Mouse (Mus musculus) liver, adult 2 months (tissue): ENCODE measurements around the gene Timm8b. TPM values are rescaled to one million over a fixed set of nuclear protein-coding genes. Genes with fewer than 3 reads are reported as not detected.
A peak's percentile ranks its signal among the peaks of the same experiment; 100 is the strongest.

Experiments
- DNase-seq: peaks from one replicate; pipeline ENCODE4 v3.0.0-alpha.2; 2011; ENCODE audit warnings: low read depth, low spot score; ENCODE audit errors: extremely low read depth
- H3K27ac ChIP-seq: fragments of 200-500 bp; replicated peaks from 2 replicates; pipeline ENCODE4 v1.5.1; 2012; ENCODE audit warnings: low read depth, mild to moderate bottlenecking, control low read depth, inconsistent platforms, low read length; ENCODE audit not compliant: insufficient read depth
- H3K27me3 ChIP-seq: fragments of 200-500 bp; 2 replicates; pipeline ENCODE4 v1.6.1; 2012; ENCODE audit warnings: mild to moderate bottlenecking, moderate library complexity, low read length, inconsistent platforms; ENCODE audit not compliant: control insufficient read depth, insufficient read depth
- H3K36me3 ChIP-seq: fragments of 200-500 bp; 2 replicates; pipeline ENCODE4 v1.6.1; 2012; ENCODE audit warnings: low read length, inconsistent platforms; ENCODE audit not compliant: control insufficient read depth, insufficient read depth
- H3K4me1 ChIP-seq: fragments of 200-500 bp; 2 replicates; pipeline ENCODE4 v1.6.1; 2011; ENCODE audit warnings: low read length; ENCODE audit not compliant: control insufficient read depth, insufficient read depth
- H3K4me3 ChIP-seq: fragments of 200-500 bp; 2 replicates; pipeline ENCODE4 v1.5.1; 2011; ENCODE audit warnings: low read depth, mild to moderate bottlenecking, control low read depth, low read length, moderate library complexity; ENCODE audit not compliant: insufficient read depth
- H3K79me2 ChIP-seq: fragments of 200-500 bp; 2 replicates; pipeline ENCODE4 v1.6.1; 2012; ENCODE audit warnings: inconsistent platforms, mild to moderate bottlenecking, low read length, moderate library complexity; ENCODE audit not compliant: control insufficient read depth, insufficient read depth
- H3K9ac ChIP-seq: fragments of 200-500 bp; 2 replicates; pipeline ENCODE4 v1.6.1; 2012; ENCODE audit warnings: low read depth, mild to moderate bottlenecking, control low read depth, inconsistent platforms, low read length
- CTCF ChIP-seq: fragments of 200-500 bp; IDR thresholded peaks from 2 replicates; pipeline ENCODE4 v1.5.1; 2011; ENCODE audit warnings: low read depth, low read length, control low read depth
- POLR2A ChIP-seq: fragments of 200-500 bp; IDR thresholded peaks from 2 replicates; pipeline ENCODE4 v1.6.1; 2011; ENCODE audit warnings: low read length, control low read depth; ENCODE audit not compliant: insufficient read depth; ENCODE audit errors: extremely low read depth
- WGBS: fragments of 180-500 bp; shearing (Covaris S2); methylation state at CpG from one replicate; pipeline ENCODE4 v1.1.7; 2018; 5-methylcytosine and 5-hydroxymethylcytosine counted together
- polyA plus RNA-seq: library from polyadenylated mRNA; depleted of rRNA; stranded (reverse); fragments of >200 nt; gene quantifications from 2 replicates; pipeline ENCODE4 v1.2.3, GENCODE M21; 2012; rRNA removed
- total RNA-seq: library from RNA; depleted of rRNA; stranded (reverse); fragments of >200 nt; gene quantifications from 2 replicates; pipeline ENCODE4 v1.2.3, GENCODE M21; 2014; rRNA removed

Gene Timm8b
- total RNA-seq (179 and 215 TPM in 2 replicates), polyA plus RNA-seq (63.0 and 81.3 TPM in 2 replicates)

DNA sequence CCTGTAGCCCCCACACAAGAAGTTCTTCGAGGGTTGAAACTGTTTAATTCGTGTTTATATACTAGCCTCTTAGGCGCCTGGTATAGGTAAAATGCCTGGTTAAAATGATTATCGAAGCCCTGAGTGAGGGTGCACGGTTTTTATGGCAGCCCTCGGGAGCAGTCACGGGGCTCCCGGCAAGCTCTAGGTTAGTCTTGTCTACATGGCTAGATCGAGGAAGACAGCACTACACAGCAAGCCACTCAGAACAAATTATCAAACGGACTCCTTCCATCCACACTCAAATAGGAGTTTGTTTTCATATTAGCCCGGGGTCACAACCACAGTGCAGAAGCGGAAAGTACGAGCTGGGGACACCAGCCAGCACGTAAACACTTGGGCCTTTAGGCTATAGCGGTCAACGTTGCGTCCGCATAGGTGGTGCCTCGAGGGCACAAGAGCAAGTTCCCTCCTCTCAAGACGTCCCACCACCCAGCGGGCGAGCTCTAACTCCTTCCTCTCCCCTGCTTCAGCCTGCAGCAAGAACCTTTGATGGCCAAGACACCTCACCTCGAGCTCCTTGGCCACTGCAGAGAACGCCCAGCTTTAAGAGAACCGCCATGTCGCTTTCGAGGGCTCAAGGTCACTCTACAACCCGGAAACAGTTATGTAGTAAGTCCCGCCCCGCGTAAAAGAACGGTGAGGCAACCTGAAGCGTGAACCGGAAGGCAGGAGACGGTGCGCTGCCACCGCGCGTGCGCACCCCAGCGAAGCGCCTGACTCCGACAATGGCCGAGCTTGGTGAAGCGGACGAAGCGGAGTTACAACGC lies at the start of gene Timm8b, which contains the start of gene Sdhd:
Gene Timm8b, plus strand, starts transcription at position 722 of the 809 bp plus-strand sequence.
Gene Sdhd, minus strand, starts transcription at position 624 of the 809 bp plus-strand sequence.
- TF ChIP-seq CTCF (no peak), POLR2A (peak; percentile 87)
- peak within 1 kb of the TSS; percentile 92 for H3K9ac ChIP-seq
- DNase-seq = peak; percentile 93
- H3K4me1 ChIP-seq = peaks cover 6% of the 10 kb centered on the region
- H3K36me3 ChIP-seq = peaks cover 24% of the 10 kb centered on the region
- WGBS = under 1% methylated on average over 48 of the region's 48 CpGs
- peak within 1 kb of the TSS; percentile 78 for H3K4me3 ChIP-seq
- no peaks in the 10 kb centered on the region for H3K27me3 ChIP-seq
- peak within 1 kb of the TSS; percentile 81 for H3K27ac ChIP-seq
- peaks cover 8% of the 10 kb centered on the region; the same call in 1 of the 2 replicates for H3K79me2 ChIP-seq

DNA sequence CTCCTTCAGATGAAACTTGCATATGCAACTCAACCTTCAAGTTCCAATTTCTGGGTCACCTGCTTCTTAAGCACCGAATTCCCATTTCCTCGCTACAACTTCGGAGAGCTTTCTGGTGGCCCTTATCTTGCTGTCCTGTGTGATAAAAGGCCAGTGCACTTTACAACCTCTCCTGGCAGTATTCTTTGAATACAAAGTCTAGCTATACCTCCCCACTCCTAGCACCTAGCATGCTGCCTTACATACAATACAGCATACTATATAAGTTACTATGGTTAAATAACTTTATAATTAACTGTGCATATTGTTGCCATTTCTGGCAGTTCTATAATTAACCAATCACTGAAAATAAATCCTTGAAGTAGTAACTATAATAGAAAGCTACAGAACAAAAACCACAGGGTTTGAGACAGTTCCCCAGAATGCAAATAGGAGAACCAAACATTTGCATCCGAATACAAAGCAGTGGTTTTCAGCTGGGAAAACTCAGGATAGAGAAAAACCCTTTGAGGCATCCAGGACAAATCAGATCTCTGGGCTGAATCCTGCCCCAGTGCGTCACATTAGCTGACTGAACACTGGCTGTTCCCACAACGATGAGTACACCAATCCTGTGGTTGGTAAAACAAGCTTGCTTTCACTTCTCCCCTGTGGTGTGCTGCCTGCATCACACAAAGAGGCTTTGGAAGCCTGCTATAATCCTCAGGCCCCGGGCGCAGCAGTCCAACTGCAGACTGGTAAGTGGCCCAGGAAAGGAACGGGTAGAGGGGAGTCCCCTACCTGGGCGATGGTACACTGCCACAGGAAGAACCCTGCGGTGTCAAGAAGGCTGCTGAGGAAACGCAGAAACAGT lies 49.2 kb upstream of the Timm8b start, which contains the start of gene Il18:
Gene Il18, plus strand, starts transcription at position 587 of the 853 bp plus-strand sequence.
- H3K27me3 ChIP-seq = no peaks in the 10 kb centered on the region
- peak within 1 kb of the TSS; percentile 70 for H3K9ac ChIP-seq
- WGBS = 7% methylated on average over 12 of the region's 12 CpGs
- H3K79me2 ChIP-seq = peaks cover 3% of the 10 kb centered on the region; the same call in 1 of the 2 replicates
- peak within 1 kb of the TSS; percentile 91 for H3K27ac ChIP-seq
- H3K4me3 ChIP-seq = peak within 1 kb of the TSS; percentile 51
- H3K36me3 ChIP-seq = peaks cover 4% of the 10 kb centered on the region
- DNase-seq = peak; percentile 83
- 0 out of 2 replicates have a peak, but pooled peaks have one; percentile 15 for TF ChIP-seq POLR2A
- no peak for TF ChIP-seq CTCF
- peaks cover 16% of the 10 kb centered on the region for H3K4me1 ChIP-seq

DNA sequence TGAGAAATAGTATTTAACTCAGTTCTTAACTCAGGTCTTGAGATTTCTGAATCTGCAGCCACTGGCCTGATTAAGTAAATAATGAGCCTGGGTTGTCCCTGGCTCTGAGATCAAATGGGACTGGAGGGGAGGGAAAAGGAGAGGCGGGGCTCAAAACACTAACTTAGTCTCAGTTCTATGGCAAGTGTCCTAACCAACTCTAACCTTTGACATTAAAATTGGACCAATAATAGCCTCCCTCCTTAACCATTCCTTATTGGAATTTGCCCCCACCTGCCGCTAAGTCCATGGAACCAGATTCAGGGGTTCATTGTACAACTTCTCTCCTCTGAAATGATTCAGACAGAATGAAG lies 48.6 kb upstream of the Timm8b start, which contains the start of gene Bco2:
Gene Bco2, minus strand, starts transcription at position 88 of the 353 bp plus-strand sequence.
- DNase-seq = peak; percentile 98
- Histone ChIP-seq H3K9ac (peak within 1 kb of the TSS; percentile 70), H3K27me3 (no peaks in the 10 kb centered on the region), H3K79me2 (peaks cover 3% of the 10 kb centered on the region; the same call in 1 of the 2 replicates), H3K36me3 (peaks cover 1% of the 10 kb centered on the region), H3K4me1 (peaks cover 16% of the 10 kb centered on the region), H3K4me3 (peak within 1 kb of the TSS; percentile 51), H3K27ac (peak within 1 kb of the TSS; percentile 91)
- no peak for TF ChIP-seq POLR2A
- TF ChIP-seq CTCF = no peak
- 10% methylated on average over 2 of the region's 2 CpGs for WGBS

DNA sequence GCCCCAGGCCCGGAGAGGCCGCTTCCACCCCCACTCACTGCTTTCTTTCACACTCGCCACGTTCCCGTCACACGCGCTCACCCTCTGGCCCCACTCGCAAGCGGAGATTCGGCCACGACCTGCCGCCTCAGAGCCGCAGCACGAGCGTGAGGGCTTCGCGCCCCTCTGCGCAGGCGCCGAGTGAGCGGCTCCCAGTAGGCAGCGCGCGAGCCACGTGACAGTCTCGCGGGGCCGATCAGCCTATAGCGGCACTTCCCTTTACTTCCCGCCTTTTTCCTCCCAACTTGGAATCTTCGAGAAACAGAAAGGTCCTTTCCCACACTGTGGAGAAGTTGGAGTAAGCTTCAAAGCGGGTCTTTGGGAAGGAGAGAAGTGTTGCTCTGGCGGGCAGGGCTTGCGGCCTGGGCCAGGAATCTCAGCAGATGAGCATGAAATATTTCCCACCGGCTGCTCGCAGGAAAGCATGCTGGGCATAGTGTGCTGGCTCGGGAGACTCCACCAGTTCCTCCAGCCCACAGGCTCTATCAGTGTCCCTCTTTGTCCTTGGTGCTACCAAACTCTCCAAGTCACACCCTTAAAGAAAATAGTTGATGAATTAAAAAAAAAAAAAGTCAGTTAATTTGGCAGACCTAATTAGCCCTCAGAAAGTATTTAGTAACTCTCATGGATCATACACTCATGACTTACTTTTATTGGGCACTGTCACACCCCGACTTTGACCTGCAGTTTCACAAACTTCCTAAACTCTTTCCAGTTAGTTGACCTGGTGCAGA lies 42.4 kb upstream of the Timm8b start, which contains the start of gene Tex12:
Gene Tex12, minus strand, starts transcription at position 181 of the 773 bp plus-strand sequence.
- peaks cover 7% of the 10 kb centered on the region; the same call in 1 of the 2 replicates for H3K4me1 ChIP-seq
- no peak for TF ChIP-seq CTCF
- TF ChIP-seq POLR2A = no peak
- no peaks in the 10 kb centered on the region for H3K79me2 ChIP-seq
- no peaks in the 10 kb centered on the region for H3K36me3 ChIP-seq
- WGBS = 79% methylated on average over 38 of the region's 38 CpGs
- H3K27ac ChIP-seq = peak within 1 kb of the TSS; percentile 87
- H3K4me3 ChIP-seq = peak within 1 kb of the TSS; percentile 20; the same call in 1 of the 2 replicates
- H3K27me3 ChIP-seq = no peaks in the 10 kb centered on the region
- peak within 1 kb of the TSS; percentile 20 for H3K9ac ChIP-seq
- DNase-seq = no peak

DNA sequence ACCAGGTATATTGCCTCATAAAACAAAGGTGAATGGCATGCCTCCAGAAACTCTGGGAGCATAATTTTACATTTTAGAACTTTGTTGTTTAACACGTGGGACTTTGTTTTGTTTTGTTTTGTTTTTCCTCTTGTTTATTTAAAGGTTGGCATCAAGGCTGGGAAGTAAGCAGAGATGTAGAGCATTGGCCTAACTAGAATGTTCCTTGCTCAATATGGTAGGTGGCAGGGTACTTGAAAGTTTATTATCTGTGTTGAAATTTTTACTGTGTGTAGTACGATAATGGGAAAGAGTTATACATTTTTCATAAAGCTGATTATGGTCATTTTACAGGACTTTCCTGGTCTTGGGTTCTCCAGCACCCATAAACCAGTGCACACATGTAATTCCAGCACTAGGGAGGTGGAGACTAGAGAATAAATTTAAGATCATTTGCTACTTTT lies 41.8 kb upstream of the Timm8b start:
- H3K27ac ChIP-seq = 0 out of 2 replicates have a peak overlapping the region, but pooled peaks have one; percentile 10
- 22% methylated on average over 2 of the region's 2 CpGs for WGBS
- H3K9ac ChIP-seq = no peak overlapping the region
- no peaks in the 10 kb centered on the region for H3K79me2 ChIP-seq
- TF ChIP-seq CTCF = no peak
- TF ChIP-seq POLR2A = no peak
- no peak overlapping the region for H3K4me3 ChIP-seq
- no peaks in the 10 kb centered on the region for H3K36me3 ChIP-seq
- peak; percentile 98 for DNase-seq
- H3K27me3 ChIP-seq = no peaks in the 10 kb centered on the region
- peaks cover 7% of the 10 kb centered on the region; the same call in 1 of the 2 replicates for H3K4me1 ChIP-seq
